Mouse (Mus musculus) liver, postnatal 0 days (tissue): Measurements from ENCODE around the gene Gk5. TPM values are rescaled to one million over a fixed set of nuclear protein-coding genes. Genes with fewer than 3 reads are reported as not detected.

ENCODE experiments used
- ATAC-seq: fragments of 200-750 bp; cut with Nextera tagmentation; 2 replicates; pipeline ENCODE4 v1.8.0; 2017; ENCODE audit warnings: mild to moderate bottlenecking, moderate library complexity
- DNase-seq: peaks from one replicate; pipeline ENCODE4 v3.0.0-alpha.2; 2016
- H3K27ac ChIP-seq: fragments of 300-500 bp; sonication (generic); 2 replicates; pipeline ENCODE4 v1.5.1; 2014; ENCODE audit warnings: antibody characterized with exemption, moderate library complexity, mild to moderate bottlenecking, low read depth
- H3K27me3 ChIP-seq: fragments of 300-500 bp; sonication (generic); 2 replicates; pipeline ENCODE4 v1.6.1; 2014; ENCODE audit warnings: low read length, control low read depth, mixed read lengths; ENCODE audit not compliant: insufficient read depth
- H3K36me3 ChIP-seq: fragments of 300-500 bp; sonication (generic); replicated peaks from 2 replicates; pipeline ENCODE4 v1.6.1; 2014; ENCODE audit warnings: mild to moderate bottlenecking, control low read depth, low read length, moderate library complexity, mixed read lengths; ENCODE audit not compliant: insufficient read depth
- H3K4me1 ChIP-seq: fragments of 300-500 bp; sonication (generic); 2 replicates; pipeline ENCODE4 v1.6.1; 2014; ENCODE audit warnings: antibody characterized with exemption, mild to moderate bottlenecking, control low read depth; ENCODE audit not compliant: insufficient read depth
- H3K4me2 ChIP-seq: fragments of 300-500 bp; sonication (generic); 2 replicates; pipeline ENCODE4 v1.6.1; 2014; ENCODE audit warnings: low read depth, mild to moderate bottlenecking, low read length, moderate library complexity, mixed read lengths
- H3K4me3 ChIP-seq: fragments of 300-500 bp; sonication (generic); 2 replicates; pipeline ENCODE4 v1.5.1; 2014; ENCODE audit warnings: low read depth, low read length
- H3K9ac ChIP-seq: fragments of 300-500 bp; sonication (generic); replicated peaks from 2 replicates; pipeline ENCODE4 v1.6.1; 2014; ENCODE audit warnings: mild to moderate bottlenecking, moderate library complexity
- H3K9me3 ChIP-seq: fragments of 300-500 bp; sonication (generic); 2 replicates; pipeline ENCODE4 v1.6.1; 2016; ENCODE audit warnings: mild to moderate bottlenecking, control low read depth, low read length, mixed read lengths
- CTCF ChIP-seq: sonication (generic); IDR thresholded peaks from 2 replicates; pipeline ENCODE4 v1.5.1; 2016; ENCODE audit warnings: antibody characterized with exemption, low read depth
- EP300 ChIP-seq: IDR thresholded peaks from 2 replicates; pipeline ENCODE4 v1.6.1; 2016; ENCODE audit warnings: antibody characterized with exemption, low read depth, mild to moderate bottlenecking
- whole genome bisulfite sequencing: fragments of 180-500 bp; shearing (Covaris S2); extraction: QIAGEN DNeasy Blood & Tissue Kit; methylation state at CpG from one replicate; pipeline ENCODE4 v1.1.7; 2014; ENCODE audit not compliant: insufficient replicate concordance; 5-methylcytosine and 5-hydroxymethylcytosine counted together
- polyA plus RNA-seq: library from polyadenylated mRNA; unstranded; fragments of >200 nt; fragmentation: Nextera tagmentation; extraction: Ambion mirVana; gene quantifications from 2 replicates; pipeline ENCODE4 v1.2.1, GENCODE M21; 2015

Gene Gk5
- polyA plus RNA-seq, 1 experiment from 2014 or later = 0.32 TPM

- no peak for ATAC-seq
- no peaks in the 10 kb centered on the region for H3K9me3 ChIP-seq
- peaks cover 8% of the 10 kb centered on the region; the same call in 1 of the 2 replicates for H3K27me3 ChIP-seq
- no peak overlapping the region for H3K27ac ChIP-seq
- H3K4me2 ChIP-seq = peak overlapping the region; percentile 94
- peaks cover 9% of the 10 kb centered on the region; the same call in 1 of the 2 replicates for H3K4me1 ChIP-seq
- no peaks in the 10 kb centered on the region for H3K36me3 ChIP-seq
- DNase-seq = no peak
- 81% methylated on average over 4 of the region's 4 CpGs for WGBS
- no peak overlapping the region; the same call in 1 of the 2 replicates for H3K4me3 ChIP-seq
- no peak overlapping the region for H3K9ac ChIP-seq
- TF ChIP-seq EP300 (no peak), CTCF (no peak)
Observed at GRCm38 (mm10) chr9:96118216-96118615, 946 bp upstream of the Gk5 start.

DNA sequence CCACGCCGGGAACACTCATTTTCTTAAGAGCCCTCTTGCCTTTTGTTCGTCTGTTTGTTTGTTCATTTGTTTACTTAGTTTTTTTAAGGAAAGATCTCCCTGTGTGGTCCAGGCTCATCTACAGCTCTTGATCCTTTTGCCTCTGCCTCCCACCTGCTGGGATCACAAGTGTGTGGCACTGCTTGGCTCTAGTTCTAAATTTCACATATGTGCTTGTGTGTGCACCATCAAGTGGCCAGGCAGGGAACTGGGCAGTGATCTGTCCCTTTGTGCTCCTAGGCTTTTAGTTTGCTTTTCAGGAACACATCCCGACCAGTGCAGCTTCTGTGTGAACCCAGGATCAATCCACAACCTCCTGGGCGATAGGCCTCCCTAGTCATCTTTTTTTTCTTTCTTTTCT is 8.8 kb downstream of the Gk5 start:
- Histone ChIP-seq H3K9me3 (no peaks in the 10 kb centered on the region), H3K9ac (no peak overlapping the region), H3K27me3 (0 out of 2 replicates have a peak, but pooled peaks cover 15% of the 10 kb centered on the region), H3K36me3 (no peaks in the 10 kb centered on the region), H3K4me3 (no peak overlapping the region), H3K27ac (no peak overlapping the region), H3K4me1 (no peaks in the 10 kb centered on the region), H3K4me2 (no peak overlapping the region)
- DNase-seq (no peak), ATAC-seq (no peak)
- TF ChIP-seq EP300 = no peak
- peak; percentile 35 for TF ChIP-seq CTCF
- WGBS = 62% methylated on average over 5 of the region's 5 CpGs

GRCm38 (mm10) chr9:96132956-96133603 is 13.9 kb downstream of the Gk5 start:
- TF ChIP-seq CTCF (no peak), EP300 (no peak; the same call in 1 of the 2 replicates)
- Histone ChIP-seq H3K36me3 (no peaks in the 10 kb centered on the region), H3K9ac (no peak overlapping the region), H3K4me2 (no peak overlapping the region), H3K27me3 (0 out of 2 replicates have a peak, but pooled peaks cover 3% of the 10 kb centered on the region), H3K4me1 (no peaks in the 10 kb centered on the region), H3K9me3 (no peaks in the 10 kb centered on the region), H3K27ac (no peak overlapping the region), H3K4me3 (no peak overlapping the region)
- DNase-seq (no peak), ATAC-seq (no peak)
- WGBS = 37% methylated on average over 4 of the region's 4 CpGs

- Histone ChIP-seq H3K4me2 (no peak overlapping the region), H3K9ac (no peak overlapping the region), H3K27me3 (0 out of 2 replicates have a peak, but pooled peaks cover 3% of the 10 kb centered on the region), H3K4me1 (no peaks in the 10 kb centered on the region), H3K27ac (no peak overlapping the region), H3K36me3 (no peaks in the 10 kb centered on the region), H3K4me3 (no peak overlapping the region), H3K9me3 (no peaks in the 10 kb centered on the region)
- ATAC-seq (no peak), DNase-seq (no peak)
- TF ChIP-seq CTCF (no peak), EP300 (no peak)
- 76% methylated on average over 7 of the region's 7 CpGs for WGBS
Observed at GRCm38 (mm10) chr9:96134470-96134869, 15.3 kb downstream of the Gk5 start.

GRCm38 (mm10) chr9:96134916-96135315 is 15.8 kb downstream of the Gk5 start:
- ATAC-seq (no peak), DNase-seq (no peak)
- Histone ChIP-seq H3K9me3 (no peaks in the 10 kb centered on the region), H3K4me1 (no peaks in the 10 kb centered on the region), H3K9ac (no peak overlapping the region), H3K4me3 (no peak overlapping the region), H3K27me3 (0 out of 2 replicates have a peak, but pooled peaks cover 1% of the 10 kb centered on the region), H3K36me3 (no peaks in the 10 kb centered on the region), H3K27ac (no peak overlapping the region), H3K4me2 (no peak overlapping the region)
- TF ChIP-seq CTCF (no peak), EP300 (no peak)
- WGBS = 62% methylated on average over 8 of the region's 8 CpGs

- no peak overlapping the region for H3K4me3 ChIP-seq
- no peak overlapping the region for H3K9ac ChIP-seq
- H3K4me2 ChIP-seq = no peak overlapping the region
- no peaks in the 10 kb centered on the region for H3K36me3 ChIP-seq
- H3K27me3 ChIP-seq = no peaks in the 10 kb centered on the region
- 75% methylated on average over 7 of the region's 7 CpGs for WGBS
- ATAC-seq (no peak), DNase-seq (no peak)
- H3K4me1 ChIP-seq = no peaks in the 10 kb centered on the region
- H3K27ac ChIP-seq = no peak overlapping the region
- H3K9me3 ChIP-seq = no peaks in the 10 kb centered on the region
- TF ChIP-seq CTCF (no peak), EP300 (no peak)
Observed at GRCm38 (mm10) chr9:96135461-96135860, 16.3 kb downstream of the Gk5 start.

DNA sequence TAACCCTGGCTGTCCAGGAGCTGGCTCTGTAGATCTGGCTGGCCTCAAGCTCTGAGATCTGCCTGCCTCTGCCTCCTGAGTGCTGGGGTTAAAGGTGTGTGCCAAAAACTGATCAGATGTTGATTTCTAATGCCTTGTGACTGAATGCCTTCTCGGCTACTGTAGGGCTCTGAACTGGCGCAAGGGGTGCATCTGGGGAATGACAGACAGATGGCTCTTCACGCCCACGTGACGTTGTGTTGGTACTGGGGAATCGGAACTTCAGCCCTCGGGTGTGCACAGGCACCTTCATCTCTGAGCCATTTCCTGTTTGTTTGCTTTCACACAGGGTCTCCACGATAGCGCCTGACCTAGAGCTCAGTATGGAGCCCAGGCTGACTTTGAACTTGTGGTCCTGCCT is 19.8 kb downstream of the Gk5 start:
- TF ChIP-seq CTCF (no peak), EP300 (no peak)
- no peaks in the 10 kb centered on the region for H3K4me1 ChIP-seq
- no peaks in the 10 kb centered on the region for H3K9me3 ChIP-seq
- WGBS = 84% methylated on average over 9 of the region's 9 CpGs
- no peak overlapping the region for H3K4me3 ChIP-seq
- DNase-seq (no peak), ATAC-seq (no peak)
- H3K4me2 ChIP-seq = no peak overlapping the region
- no peak overlapping the region for H3K9ac ChIP-seq
- H3K27me3 ChIP-seq = no peaks in the 10 kb centered on the region
- no peaks in the 10 kb centered on the region for H3K36me3 ChIP-seq
- no peak overlapping the region for H3K27ac ChIP-seq
